Mouse (Mus musculus) common myeloid progenitor, adult 5-6 weeks (primary cell): Measurements from ENCODE around the gene Cltc. TPM values are rescaled to one million over a fixed set of nuclear protein-coding genes. Genes with fewer than 3 reads are reported as not detected.
A peak's percentile ranks its signal among the peaks of the same experiment; 100 is the strongest.

Experiments
- ATAC-seq: replicated peaks from 2 replicates; pipeline ENCODE4 v1.8.0; 2016; ENCODE audit warnings: low read depth, mild to moderate bottlenecking, moderate TSS enrichment, inconsistent platforms; ENCODE audit not compliant: poor library complexity, severe bottlenecking
- total RNA-seq: library from RNA; stranded (forward); fragments of 200-1000, 187-1606 nt; gene quantifications from 2 replicates; pipeline ENCODE4 v1.2.3, GENCODE M21; 2017

Gene Cltc
- total RNA-seq, 1 experiment from 2014 or later, result 175 TPM

- peak; percentile 45 for ATAC-seq
Observed at GRCm38 (mm10) chr11:86652578-86652979, 104.8 kb downstream of the Cltc start.

DNA sequence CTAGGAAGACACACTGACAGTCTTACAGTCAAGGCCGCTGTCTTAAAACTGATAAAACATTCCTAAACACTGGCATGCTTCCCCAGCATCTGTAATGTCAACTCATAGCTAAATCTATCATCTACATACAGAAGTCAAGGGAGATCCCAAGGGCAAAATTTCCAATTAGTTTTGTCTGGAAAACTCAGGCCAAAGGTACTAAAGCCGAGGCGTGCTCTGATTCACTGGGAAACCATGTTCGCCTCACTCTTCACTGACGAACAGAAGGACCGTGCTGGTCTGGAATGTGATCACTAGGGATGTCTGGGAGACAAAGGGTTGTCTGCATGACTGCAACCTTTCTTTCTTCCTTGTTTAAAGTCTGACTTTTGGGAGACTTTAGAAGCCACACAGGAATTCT is 106.7 kb downstream of the Cltc start:
- no peak for ATAC-seq

GRCm38 (mm10) chr11:86649542-86649941 is 107.8 kb downstream of the Cltc start:
- no peak for ATAC-seq

- no peak for ATAC-seq
Observed at GRCm38 (mm10) chr11:86647706-86648447, 109.5 kb downstream of the Cltc start.

GRCm38 (mm10) chr11:86646885-86647459 is 110.4 kb downstream of the Cltc start:
- ATAC-seq, result no peak

DNA sequence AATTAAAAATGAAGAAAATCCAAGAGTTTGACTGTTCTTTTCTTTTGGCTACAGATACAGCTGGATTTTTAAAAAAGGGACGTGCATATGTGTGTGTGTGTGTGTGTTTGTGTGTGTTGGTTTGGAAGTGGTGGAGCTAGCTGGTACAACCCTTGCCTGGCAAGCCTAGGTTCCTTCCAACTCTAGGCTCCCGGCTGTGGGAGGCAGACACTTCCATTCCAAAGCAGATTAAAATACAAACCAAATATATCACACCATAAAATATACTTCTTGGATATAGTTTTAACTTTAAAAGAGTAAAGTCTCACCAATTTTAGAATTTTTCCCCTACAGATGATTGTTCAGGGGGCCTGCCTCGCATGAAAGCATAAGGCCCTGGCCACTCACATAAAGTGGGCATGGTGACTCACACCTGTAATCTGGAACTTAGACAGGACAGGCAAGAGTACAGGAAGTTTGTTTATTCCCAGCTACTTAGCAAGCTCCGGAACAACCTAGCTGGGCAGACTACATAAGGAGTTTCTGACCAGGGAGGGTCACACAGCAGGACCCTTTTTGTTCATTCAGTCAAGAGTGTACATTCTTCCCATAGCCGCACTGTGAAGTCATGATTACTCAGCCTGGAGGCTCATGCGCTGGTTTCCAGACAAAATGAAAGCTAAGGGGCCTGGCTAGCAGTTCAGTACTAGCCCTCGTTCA is 111.1 kb downstream of the Cltc start:
- ATAC-seq, result no peak

- no peak for ATAC-seq
Observed at GRCm38 (mm10) chr11:86644553-86644952, 112.8 kb downstream of the Cltc start.

Other genes with a start within 250 kb of the Cltc start
- gene Rps6kb1, start 212.8 kb downstream of the Cltc start, total RNA-seq, result 39.6 and 76.3 TPM in 2 replicates
- 12.1 and 15.2 TPM in 2 replicates for gene Tubd1, start 212.6 kb downstream of the Cltc start, total RNA-seq
- 134 and 157 TPM in 2 replicates for gene Vmp1, start 73.7 kb downstream of the Cltc start, total RNA-seq
- 29.6 and 34.2 TPM in 2 replicates for gene Ptrh2, start 73.6 kb downstream of the Cltc start, total RNA-seq
- 19.4 and 24.4 TPM in 2 replicates for gene Dhx40, start 50.2 kb upstream of the Cltc start, total RNA-seq
- 2.4 and 5.3 TPM in 2 replicates for gene Ypel2, start 236.1 kb upstream of the Cltc start, total RNA-seq